Mouse (Mus musculus) monocyte, adult 59 days (primary cell): Measurements from ENCODE around the gene Poglut1. TPM values are rescaled to one million over a fixed set of nuclear protein-coding genes. Genes with fewer than 3 reads are reported as not detected.

Experiments
- total RNA-seq, 2 experiments: library from RNA; stranded (reverse); gene quantifications; one replicate each; pipeline ENCODE4 v1.2.4; 2023

Gene Poglut1
- total RNA-seq, result 10 to 100 TPM; 25.9 to 26.0 TPM

DNA sequence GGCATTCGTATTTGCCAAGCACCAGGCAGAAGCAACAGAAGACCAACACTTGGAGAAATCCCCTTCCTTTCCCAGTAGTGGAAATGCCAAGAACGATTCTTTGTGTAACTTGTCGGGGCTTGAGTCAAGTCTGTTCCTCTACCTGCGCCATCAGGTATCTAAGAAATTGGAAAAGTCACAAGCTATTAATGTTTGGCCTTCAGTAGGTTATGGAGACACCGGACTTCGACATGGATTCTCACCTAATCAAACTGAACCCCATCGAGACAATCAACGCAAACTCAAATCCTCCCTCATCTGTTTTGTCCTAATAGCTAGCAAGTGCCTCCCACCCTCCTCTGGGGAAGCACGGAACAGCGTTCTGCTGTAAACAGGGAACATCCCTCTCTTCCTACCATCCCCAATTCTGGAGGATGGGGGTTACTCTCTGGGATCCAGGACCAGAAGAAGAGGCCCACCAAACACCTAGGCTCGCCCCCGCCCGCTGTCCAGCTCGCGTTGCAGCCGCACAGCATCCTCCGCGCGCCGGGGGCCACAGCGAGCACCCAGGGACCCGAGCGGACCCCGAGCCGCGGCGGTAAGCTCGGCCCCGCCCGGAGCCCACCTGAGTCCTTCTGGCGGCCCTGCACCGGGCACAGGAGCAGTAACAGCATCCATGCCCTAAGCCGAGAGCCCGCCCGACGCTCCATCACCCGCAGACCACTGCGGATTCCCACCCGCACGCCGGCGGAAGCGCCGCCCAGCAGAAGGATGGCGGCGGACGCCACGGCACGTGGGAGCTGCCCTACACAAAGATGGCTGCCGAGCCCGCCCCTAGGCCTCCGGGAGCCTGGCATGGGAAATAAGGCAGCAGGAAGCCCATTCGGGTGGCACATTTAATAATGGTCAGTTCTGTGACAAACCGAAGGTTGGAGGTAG is at the start of gene Poglut1:
Gene Poglut1, minus strand, starts transcription at position 780 of the 918 bp plus-strand sequence.

DNA sequence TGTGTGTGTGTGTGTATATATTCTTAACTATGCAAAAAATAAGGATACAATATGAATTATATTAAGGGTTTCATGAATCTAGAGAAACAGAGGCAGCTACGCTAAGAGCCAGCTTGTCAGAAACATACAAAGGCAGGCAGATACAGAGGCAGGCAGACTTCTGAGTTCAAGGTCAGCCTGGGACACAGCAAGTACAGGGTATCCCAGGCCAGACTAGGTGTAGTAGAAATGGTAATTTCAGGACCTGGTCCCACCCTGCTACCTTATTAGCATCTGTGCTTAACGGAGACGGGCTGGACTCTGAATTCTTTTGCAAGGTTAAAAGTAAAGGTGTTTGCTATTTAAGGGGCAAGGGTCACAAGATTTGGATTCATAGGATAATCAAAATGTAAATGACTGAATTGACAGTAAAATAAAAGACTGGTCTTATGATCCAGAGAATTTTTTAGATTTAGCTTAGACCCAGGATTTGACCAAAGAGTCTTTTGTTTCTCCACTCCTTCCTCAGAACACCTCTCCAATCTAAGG is 8.2 kb upstream of the Poglut1 start, which contains the start of gene Tmem39a:
Gene Tmem39a, plus strand, starts transcription at position 478 of the 528 bp plus-strand sequence.

DNA sequence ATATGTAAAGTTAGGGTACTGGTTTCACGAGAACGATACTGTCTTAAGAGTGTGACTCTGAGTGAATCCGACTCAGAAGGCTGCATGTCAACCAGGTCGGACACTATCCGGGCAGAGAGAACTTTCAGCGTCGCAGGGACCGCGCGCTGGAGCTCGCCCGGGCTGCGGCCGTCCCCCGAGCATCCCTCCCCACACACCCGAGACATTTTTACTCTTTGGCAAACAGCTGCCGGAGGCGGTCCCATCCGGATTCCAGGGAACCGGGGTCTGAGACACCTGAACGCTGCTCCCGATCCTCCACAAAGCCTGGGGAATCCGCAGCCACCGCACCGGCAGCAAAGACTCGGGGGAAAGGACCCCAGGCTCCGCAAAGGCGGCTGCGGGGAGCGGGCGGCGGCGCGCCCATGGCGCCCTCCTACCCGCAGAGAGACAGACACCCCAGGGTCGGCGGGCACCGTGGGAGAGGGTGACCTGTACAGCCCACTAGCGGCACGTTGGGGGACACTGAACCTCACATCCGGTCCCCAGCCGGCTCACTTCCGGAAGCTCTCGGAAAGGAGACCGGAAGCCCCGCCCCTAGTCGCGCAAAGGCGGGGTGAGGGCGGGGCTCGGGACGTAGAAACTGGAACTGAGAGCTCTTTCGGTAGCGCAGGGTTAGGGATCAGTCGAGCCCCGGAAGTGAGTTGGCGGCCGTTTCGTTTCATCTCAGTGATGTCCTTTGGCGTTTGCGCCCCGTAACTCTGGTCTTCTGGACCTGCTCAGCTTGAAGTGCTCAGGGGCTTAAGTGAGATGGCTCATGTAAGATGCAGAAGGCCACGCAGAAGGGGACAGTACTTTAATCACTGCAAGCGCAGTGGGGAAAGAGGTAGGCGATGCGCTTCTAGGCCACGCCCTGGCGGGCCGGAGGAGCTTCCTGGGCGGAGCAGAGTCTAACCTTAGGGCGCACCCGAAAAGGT is 27.7 kb downstream of the Poglut1 start, which contains the start of gene Timmdc1:
Gene Timmdc1, minus strand, starts transcription at position 535 of the 956 bp plus-strand sequence.

Other genes with a start within 250 kb of the Poglut1 start
- under 1 TPM in 1 of 2 experiments, not detected in 1; 0.21 TPM for gene Maats1, start 208.1 kb downstream of the Poglut1 start, total RNA-seq
- 10 to 100 TPM; 57.9 to 79.1 TPM for gene Cox17, start 203.3 kb downstream of the Poglut1 start, total RNA-seq
- not detected for gene Gm21987, start 203.2 kb downstream of the Poglut1 start, total RNA-seq
- gene Popdc2, start 188.0 kb downstream of the Poglut1 start, total RNA-seq, result under 1 TPM; 0.55 to 0.63 TPM
- under 1 TPM; 0.39 to 0.52 TPM for gene Pla1a, start 117.1 kb downstream of the Poglut1 start, total RNA-seq
- gene Adprh, start 97.6 kb downstream of the Poglut1 start, total RNA-seq, result 10 to 100 TPM; 35.0 to 40.3 TPM
- gene Cd80, start 94.7 kb downstream of the Poglut1 start, total RNA-seq, result 10 to 100 TPM; 26.4 to 27.6 TPM
- 10 to 100 TPM; 12.8 to 15.5 TPM for gene Timmdc1, start 27.6 kb downstream of the Poglut1 start, total RNA-seq
- gene Tmem39a, start 8.4 kb upstream of the Poglut1 start, total RNA-seq, result 10 to 100 TPM; 49.3 to 59.9 TPM
- 10 to 100 TPM; 23.1 to 25.2 TPM for gene Arhgap31, start 163.0 kb upstream of the Poglut1 start, total RNA-seq
- 10 to 100 TPM in 1 of 2 experiments, 1 to 10 TPM in 1; 9.1 to 11.2 TPM for gene B4galt4, start 192.0 kb upstream of the Poglut1 start, total RNA-seq